Mouse (Mus musculus): ENCODE measurements at regions not wholly inside any gene's neighbourhood (a gene's known extent, or its start where the extent isn't known, plus 50 kb on each side); places are given as distances from the start of the nearest gene placed in this dataset.
"Not testable (repeated sequence)": the region's sequence is repeated elsewhere in the genome, so short reads cannot be mapped to it uniquely, and the experiment has no call there.

DNA sequence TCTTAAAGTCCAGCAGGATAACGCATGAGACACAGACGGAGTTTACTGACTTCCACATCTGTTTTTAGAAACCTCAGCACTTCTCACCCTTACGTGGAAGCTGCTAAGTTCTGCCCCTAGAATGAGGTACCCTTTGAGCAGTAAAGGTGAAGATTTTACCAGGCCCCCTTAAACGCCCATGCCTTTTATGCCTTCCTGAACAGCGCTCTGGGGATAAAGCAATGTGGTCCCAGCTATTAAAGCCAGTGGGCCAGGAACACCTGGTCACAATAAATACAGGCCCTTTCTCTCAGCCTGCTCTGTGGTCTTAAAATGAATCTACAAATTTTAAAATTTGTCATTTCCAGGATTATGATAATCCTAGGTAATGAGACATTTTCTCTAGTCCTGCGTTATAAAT, 57.9 kb downstream of the Llph start:
- no peak for DNase-seq (ENCODE audit: low spot score in 2 of 2)

GRCm38 (mm10) chr10:120291912-120292311, 65.0 kb downstream of the Llph start:
- DNase-seq (ENCODE audit: low spot score in 2 of 2): no peak

DNA sequence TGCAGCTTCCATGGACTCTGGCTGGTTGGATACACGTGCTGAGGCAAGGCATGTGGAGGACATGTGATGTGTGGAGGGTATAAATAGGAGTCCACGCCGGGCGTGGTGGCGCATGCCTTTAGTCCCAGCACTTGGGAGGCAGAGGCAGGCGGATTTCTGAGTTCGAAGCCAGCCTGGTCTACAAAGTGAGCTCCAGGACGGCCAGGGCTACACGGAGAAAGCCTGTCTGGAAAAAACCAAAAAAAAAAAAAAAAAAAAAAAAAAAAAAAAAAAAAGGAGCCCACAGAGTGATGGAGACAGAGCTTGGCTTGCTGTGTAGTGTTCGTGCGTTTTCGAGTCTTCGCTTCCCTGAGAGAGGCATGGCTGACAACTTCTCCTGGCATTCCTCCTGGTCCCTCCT, 66.5 kb downstream of the Llph start:
- not testable (repeated sequence) for DNase-seq (ENCODE audit: low spot score in 2 of 2)

DNA sequence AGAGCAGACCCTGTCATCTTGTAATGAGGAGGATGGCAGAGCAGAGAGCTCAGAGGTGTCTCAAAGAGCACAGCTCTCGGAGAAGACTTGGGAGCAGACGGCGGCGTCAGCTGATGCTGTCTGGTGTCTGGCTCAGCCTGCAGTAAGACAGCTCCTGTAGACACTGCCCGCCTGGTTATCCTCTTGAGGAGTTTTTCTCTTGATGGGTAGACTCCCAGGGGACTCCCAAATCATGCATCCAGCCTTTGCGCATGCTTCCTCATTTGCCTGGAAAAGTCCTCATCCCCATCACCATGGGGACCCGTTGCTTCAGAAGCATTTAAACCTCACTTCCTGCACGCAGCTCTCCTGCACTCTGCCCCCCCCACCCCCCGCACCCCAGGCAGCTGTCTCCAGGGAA, 67.6 kb downstream of the Llph start:
- no peak for DNase-seq (ENCODE audit: low spot score in 2 of 2)

- no peak for DNase-seq (ENCODE audit: low spot score in 2 of 2)
Observed at GRCm38 (mm10) chr10:120297311-120297710, 70.4 kb downstream of the Llph start.

GRCm38 (mm10) chr10:120298293-120298927, 71.5 kb downstream of the Llph start:
- DNase-seq (ENCODE audit: low spot score in 2 of 2): no peak

DNA sequence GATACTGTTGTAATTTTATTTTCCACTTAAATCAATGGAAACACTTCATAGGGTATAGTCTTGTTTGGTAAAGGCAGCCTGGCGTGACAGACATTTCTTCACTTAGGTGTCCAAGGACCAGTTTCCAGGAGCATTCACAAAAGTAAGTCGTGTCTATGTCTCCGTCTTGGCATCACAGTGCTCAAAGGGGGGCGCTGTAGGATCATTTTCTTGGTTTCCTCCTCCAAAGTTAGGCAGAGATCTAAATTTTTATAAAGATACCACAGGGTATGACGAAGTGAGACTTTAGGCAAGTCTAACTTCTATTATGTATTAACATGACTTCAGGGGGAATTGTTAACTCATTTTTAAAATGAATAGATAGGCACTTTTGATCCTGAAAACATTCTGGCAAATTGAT, 79.1 kb downstream of the Llph start:
- DNase-seq (ENCODE audit: low spot score in 2 of 2): peak; percentile 37 to 65

GRCm38 (mm10) chr10:120308681-120309080, 81.8 kb downstream of the Llph start:
- DNase-seq (ENCODE audit: low spot score in 2 of 2): no peak
